Mouse (Mus musculus) ES-E14 (cell line): Measurements from ENCODE around the gene Slc11a1.

Experiments
- CHD2 ChIP-seq: IDR thresholded peaks from 2 replicates; pipeline ENCODE4 v1.6.1; 2014; ENCODE audit warnings: mild to moderate bottlenecking, low read depth, low read length, inconsistent platforms
- HCFC1 ChIP-seq: IDR thresholded peaks from 2 replicates; pipeline ENCODE4 v1.6.1; 2012; ENCODE audit warnings: low read length, inconsistent platforms, borderline replicate concordance; ENCODE audit not compliant: insufficient read depth
- ZC3H11A ChIP-seq: IDR thresholded peaks from 2 replicates; pipeline ENCODE4 v1.6.1; 2012; ENCODE audit warnings: low read depth, mild to moderate bottlenecking, inconsistent platforms, low read length, borderline replicate concordance
- ZNF384 ChIP-seq: IDR thresholded peaks from 2 replicates; pipeline ENCODE4 v1.6.1; 2012; ENCODE audit warnings: low read depth, low read length, inconsistent platforms

DNA sequence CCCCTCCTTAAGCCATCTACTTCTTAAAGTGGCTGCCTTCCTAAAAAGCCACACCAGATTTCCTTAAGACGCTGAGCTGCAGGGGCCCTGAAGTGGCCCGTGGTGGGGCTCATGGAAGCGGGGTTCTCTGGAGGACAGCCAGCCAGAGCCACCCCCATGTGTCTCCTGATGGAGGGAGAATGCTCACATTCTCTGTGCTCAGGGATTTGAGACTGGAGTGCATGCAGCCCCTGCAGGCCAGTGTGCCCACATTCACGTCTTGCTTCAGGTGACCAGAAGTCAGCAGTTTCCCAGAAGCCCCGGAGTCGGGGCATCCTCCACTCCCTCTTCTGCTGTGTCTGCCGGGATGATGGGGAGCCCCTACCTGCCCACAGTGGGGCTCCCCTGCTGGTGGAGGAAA is 18.0 kb downstream of the Slc11a1 start:
- no peak for TF ChIP-seq CHD2
- no peak for TF ChIP-seq HCFC1
- TF ChIP-seq ZC3H11A: no peak
- no peak for TF ChIP-seq ZNF384
